Mouse (Mus musculus) limb, embryonic 14.5 days (tissue): ENCODE results near the gene Fam169b. TPM values are rescaled to one million over a fixed set of nuclear protein-coding genes. Genes with fewer than 3 reads are reported as not detected.

ENCODE experiments used
- ATAC-seq: fragments of 200-750 bp; cut with Nextera tagmentation; 2 replicates; pipeline ENCODE4 v1.8.0; 2017; ENCODE audit warnings: low read depth, moderate number of reproducible peaks, moderate TSS enrichment; ENCODE audit not compliant: low FRiP score
- DNase-seq: peaks from one replicate; pipeline ENCODE4 v3.0.0-alpha.2; 2015; ENCODE audit warnings: low spot score
- H3K27ac ChIP-seq: fragments of 300-500 bp; sonication (generic); replicated peaks from 2 replicates; pipeline ENCODE4 v1.5.1; 2014; ENCODE audit warnings: low read depth, mild to moderate bottlenecking, low read length, moderate library complexity, mixed read lengths
- H3K27me3 ChIP-seq: fragments of 300-500 bp; sonication (generic); 2 replicates; pipeline ENCODE4 v1.6.1; 2014; ENCODE audit warnings: low read length, mixed read lengths; ENCODE audit not compliant: control insufficient read depth, insufficient read depth
- H3K36me3 ChIP-seq: fragments of 300-500 bp; sonication (generic); 2 replicates; pipeline ENCODE4 v1.6.1; 2014; ENCODE audit warnings: mild to moderate bottlenecking, low read length, moderate library complexity, mixed read lengths; ENCODE audit not compliant: control insufficient read depth, insufficient read depth
- H3K4me1 ChIP-seq: fragments of 300-500 bp; sonication (generic); 2 replicates; pipeline ENCODE4 v1.6.1; 2014; ENCODE audit warnings: antibody characterized with exemption, low read length, mixed read lengths; ENCODE audit not compliant: control insufficient read depth, insufficient read depth
- H3K4me2 ChIP-seq: fragments of 300-500 bp; sonication (generic); replicated peaks from 2 replicates; pipeline ENCODE4 v1.6.1; 2014; ENCODE audit warnings: low read depth, mild to moderate bottlenecking, low read length, moderate library complexity; ENCODE audit not compliant: severe bottlenecking
- H3K4me3 ChIP-seq: fragments of 300-500 bp; sonication (generic); replicated peaks from 2 replicates; pipeline ENCODE4 v1.5.1; 2014; ENCODE audit warnings: low read length
- H3K9ac ChIP-seq: fragments of 300-500 bp; sonication (generic); 2 replicates; pipeline ENCODE4 v1.6.1; 2014; ENCODE audit warnings: mild to moderate bottlenecking, low read depth, low read length, moderate library complexity; ENCODE audit not compliant: severe bottlenecking
- H3K9me3 ChIP-seq: fragments of 300-500 bp; sonication (generic); 2 replicates; pipeline ENCODE4 v1.6.1; 2016; ENCODE audit warnings: low read length; ENCODE audit not compliant: control insufficient read depth
- POLR2A ChIP-seq: fragments of 200-500 bp; IDR thresholded peaks from 2 replicates; pipeline ENCODE4 v1.8.0; 2012; ENCODE audit warnings: inconsistent platforms, mild to moderate bottlenecking, moderate library complexity, borderline replicate concordance; ENCODE audit not compliant: insufficient read depth, insufficient read length; ENCODE audit errors: extremely low read depth
- WGBS: fragments of 180-500 bp; shearing (Covaris S2); extraction: QIAGEN DNeasy Blood & Tissue Kit; methylation state at CpG from one replicate; pipeline ENCODE4 v1.1.7; 2014; 5-methylcytosine and 5-hydroxymethylcytosine counted together
- polyA plus RNA-seq, 2 experiments: library from polyadenylated mRNA; depleted of rRNA in 1 of 2; stranded (reverse) in 1 of 2; unstranded in 1 of 2; fragments of >200 nt; fragmentation: Nextera tagmentation in 1 of 2; extraction: Ambion mirVana in 1 of 2; gene quantifications; 2 replicates each; pipeline versions ENCODE4 v1.2.1 to v1.2.3; 2012 to 2014

Gene Fam169b
- polyA plus RNA-seq, 2 experiments = 1.0 to 1.9 TPM

DNA sequence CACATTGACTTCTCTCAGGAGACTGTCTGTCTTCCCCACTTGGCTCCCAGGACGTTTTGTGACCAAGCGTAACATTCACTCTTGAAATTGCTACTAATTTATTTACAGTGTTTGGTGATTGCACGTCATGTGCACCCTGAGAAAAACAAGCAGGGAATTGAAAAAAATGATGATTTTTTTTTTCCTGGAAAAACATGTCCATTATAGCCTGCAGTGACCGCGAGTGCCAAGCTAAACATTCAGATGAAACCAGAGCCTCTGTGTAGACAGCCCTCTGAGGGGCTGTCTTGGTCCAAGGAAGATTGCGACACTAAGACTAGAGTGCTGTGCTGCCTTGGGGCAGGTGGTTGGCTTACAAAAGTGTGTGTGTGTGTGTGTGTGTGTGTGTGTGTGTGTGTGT lies 37.8 kb downstream of the Fam169b start:
- 0 out of 2 replicates have a peak, but pooled peaks have one; percentile 53 for ATAC-seq
- H3K27ac ChIP-seq = no peak overlapping the region
- WGBS = 62% methylated on average over 6 of the region's 6 CpGs

DNA sequence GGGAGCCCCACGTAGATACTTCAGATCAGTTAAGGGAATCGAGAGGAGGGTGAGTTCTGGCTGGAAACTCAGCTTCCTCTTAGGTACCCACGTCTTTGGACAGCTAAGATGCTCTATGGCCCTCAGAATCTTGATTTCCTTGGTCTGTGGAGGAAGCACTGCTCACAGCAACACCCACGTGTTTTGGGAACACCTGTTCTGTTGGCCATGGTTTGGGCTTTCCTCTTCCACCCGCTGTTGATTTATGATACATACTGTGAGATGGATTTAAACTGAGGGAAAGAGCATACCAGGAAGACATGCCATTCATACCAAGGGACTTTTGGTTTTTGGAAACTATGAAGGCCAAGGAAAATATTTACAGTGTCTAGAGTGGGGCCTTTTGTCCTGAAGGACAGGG lies 38.8 kb downstream of the Fam169b start:
- Histone ChIP-seq H3K27me3 (no peaks in the 10 kb centered on the region), H3K36me3 (no peaks in the 10 kb centered on the region), H3K27ac (no peak overlapping the region; the same call in 1 of the 2 replicates), H3K4me2 (no peak overlapping the region), H3K9ac (no peak overlapping the region), H3K9me3 (no peaks in the 10 kb centered on the region), H3K4me3 (no peak overlapping the region), H3K4me1 (peaks cover 23% of the 10 kb centered on the region)
- no peak for ATAC-seq
- WGBS = 66% methylated on average over 5 of the region's 5 CpGs
- TF ChIP-seq POLR2A = no peak
- no peak for DNase-seq

More for the DNA sequence above, 37.8 kb downstream of the Fam169b start:
- DNase-seq = no peak
- Histone ChIP-seq H3K27me3 (no peaks in the 10 kb centered on the region), H3K4me1 (peaks cover 23% of the 10 kb centered on the region), H3K36me3 (no peaks in the 10 kb centered on the region), H3K9ac (no peak overlapping the region), H3K4me3 (no peak overlapping the region), H3K4me2 (no peak overlapping the region), H3K9me3 (no peaks in the 10 kb centered on the region)
- no peak for TF ChIP-seq POLR2A

DNA sequence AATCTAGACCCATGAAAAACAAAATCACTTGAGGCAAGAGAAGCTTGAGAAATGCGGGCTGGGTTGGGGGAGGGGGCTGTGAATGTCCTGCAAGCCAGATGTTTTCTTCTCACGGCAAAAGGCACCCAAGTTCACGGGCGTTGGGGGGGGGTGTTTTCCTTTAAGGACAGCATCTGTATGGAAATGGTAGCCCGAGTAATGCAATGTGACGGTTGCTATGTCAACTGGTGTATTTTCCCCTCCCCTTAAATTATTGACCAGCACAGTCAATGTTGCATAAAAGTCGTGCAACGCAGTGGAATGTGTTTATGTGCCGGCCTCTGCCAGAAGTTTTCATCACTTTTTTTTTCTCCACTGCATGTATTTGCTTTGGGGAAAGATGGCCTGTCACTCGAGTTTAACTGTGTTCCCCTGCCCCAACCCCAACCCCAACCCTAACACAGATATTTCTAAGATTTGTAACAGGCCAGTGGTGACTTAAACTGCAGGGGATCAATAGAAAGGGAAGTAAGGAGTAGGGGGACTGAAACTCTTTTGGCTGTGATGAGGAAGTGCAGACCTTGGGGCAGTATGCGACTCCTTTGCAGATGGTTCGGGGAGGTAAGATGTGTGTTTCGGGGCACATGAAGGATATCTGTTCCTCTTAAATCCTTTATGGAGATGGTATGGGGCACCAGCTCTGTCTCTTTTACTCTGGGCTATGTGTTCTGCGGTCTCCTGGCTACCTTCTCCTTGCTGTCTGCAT lies 39.6 kb downstream of the Fam169b start:
- Histone ChIP-seq H3K9me3 (no peaks in the 10 kb centered on the region), H3K36me3 (no peaks in the 10 kb centered on the region), H3K27me3 (no peaks in the 10 kb centered on the region), H3K4me2 (no peak overlapping the region), H3K4me1 (peaks cover 20% of the 10 kb centered on the region), H3K4me3 (no peak overlapping the region), H3K27ac (no peak overlapping the region), H3K9ac (no peak overlapping the region)
- no peak for TF ChIP-seq POLR2A
- 30% methylated on average over 14 of the region's 14 CpGs for WGBS
- 0 out of 2 replicates have a peak, but pooled peaks have one; percentile 32 for ATAC-seq
- peak; percentile 51 for DNase-seq

DNA sequence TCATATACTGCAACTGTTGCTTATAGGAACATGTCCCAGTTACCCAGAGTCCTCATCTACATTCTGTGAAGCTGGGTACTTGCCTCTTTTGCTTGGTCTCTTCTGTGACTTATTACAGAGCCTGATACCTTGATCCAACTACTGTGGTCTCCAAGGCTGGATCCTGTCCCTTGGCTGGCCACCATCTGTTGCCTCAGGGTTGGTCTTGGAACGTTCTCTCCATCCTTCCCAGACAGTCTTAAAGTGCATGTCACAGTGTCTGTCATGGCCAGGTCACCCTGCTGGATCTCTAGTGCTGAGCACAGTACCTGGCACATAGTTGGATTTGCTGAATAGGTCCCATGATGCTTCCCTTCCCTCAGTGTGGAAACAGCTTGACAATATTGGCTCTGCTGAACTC lies 40.6 kb downstream of the Fam169b start:
- Histone ChIP-seq H3K9me3 (no peaks in the 10 kb centered on the region), H3K27me3 (no peaks in the 10 kb centered on the region), H3K4me1 (peaks cover 20% of the 10 kb centered on the region), H3K9ac (no peak overlapping the region), H3K27ac (no peak overlapping the region), H3K4me3 (no peak overlapping the region), H3K4me2 (no peak overlapping the region), H3K36me3 (no peaks in the 10 kb centered on the region)
- no peak for TF ChIP-seq POLR2A
- ATAC-seq = no peak
- DNase-seq = no peak
- 79% methylated on average over 1 of the region's 1 CpGs for WGBS

DNA sequence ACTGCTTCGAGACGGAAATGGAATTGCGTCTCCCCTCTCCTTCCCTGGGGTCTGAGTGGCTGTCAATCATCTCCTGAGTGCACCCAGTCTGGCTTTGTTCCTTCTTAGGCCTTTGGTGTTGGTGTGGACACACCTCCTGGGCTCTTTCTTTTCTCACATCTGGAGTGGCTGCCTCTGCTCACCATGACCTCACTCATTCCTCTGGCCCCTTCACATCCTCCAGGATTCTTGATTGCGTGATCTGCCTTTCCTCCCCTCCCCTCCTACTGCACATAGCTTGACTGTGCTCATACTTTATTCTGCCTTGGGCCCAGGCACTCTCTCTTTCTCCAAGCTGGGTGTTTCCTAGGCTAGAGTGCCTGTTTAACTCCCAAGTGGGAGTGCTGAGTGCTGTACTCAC lies 41.4 kb downstream of the Fam169b start:
- 86% methylated on average over 4 of the region's 4 CpGs for WGBS
- ATAC-seq (no peak), DNase-seq (no peak)
- TF ChIP-seq POLR2A = no peak
- no peak overlapping the region for H3K4me2 ChIP-seq
- no peak overlapping the region for H3K27ac ChIP-seq
- no peak overlapping the region for H3K9ac ChIP-seq
- no peak overlapping the region for H3K4me3 ChIP-seq
- H3K9me3 ChIP-seq = no peaks in the 10 kb centered on the region
- peaks cover 20% of the 10 kb centered on the region for H3K4me1 ChIP-seq
- H3K27me3 ChIP-seq = no peaks in the 10 kb centered on the region
- no peaks in the 10 kb centered on the region for H3K36me3 ChIP-seq
